Mouse (Mus musculus): ENCODE data around the gene Sapcd2. TPM values are rescaled to one million over a fixed set of nuclear protein-coding genes. Genes with fewer than 3 reads are reported as not detected.

The Sapcd2 gene
- total and polyA plus RNA-seq, 3 experiments: 0.20 TPM; not detected in 2

DNA sequence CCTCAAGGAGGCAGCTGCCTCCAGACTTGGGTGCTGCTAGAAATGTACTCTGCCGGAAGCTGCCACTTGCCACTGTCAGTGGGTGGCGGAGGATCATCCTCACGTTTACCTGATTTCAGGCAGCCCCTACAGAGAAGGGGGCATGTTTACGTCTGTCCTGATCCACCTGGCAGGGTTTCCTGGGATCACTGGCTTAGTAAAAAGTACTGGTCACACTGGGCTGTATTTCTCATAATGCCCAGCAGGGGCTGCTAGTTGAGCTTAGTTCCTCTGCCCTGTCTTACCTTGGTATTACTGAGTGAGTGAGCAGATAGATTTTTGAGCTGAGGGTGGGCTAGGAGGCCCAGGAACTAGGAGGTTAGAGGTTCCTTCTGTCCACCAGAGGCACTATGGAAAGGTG lies 4.5 kb downstream of the Sapcd2 start:
- H3K4me1 ChIP-seq (ENCODE audit: control insufficient read depth, insufficient read depth, low read length): no peaks in the 10 kb centered on the region
- 61% methylated on average over 4 of the region's 4 CpGs for WGBS
- H3K79me2 ChIP-seq (replicated peaks; ENCODE audit: control insufficient read depth, insufficient read depth, low read length): no peaks in the 10 kb centered on the region
- H3K4me3 ChIP-seq: no peak overlapping the region
- peaks cover 1% of the 10 kb centered on the region; the same call in 1 of the 2 replicates for H3K27me3 ChIP-seq (ENCODE audit: control insufficient read depth, insufficient read depth, low read length)
- intact Hi-C loops (cut with DNase I): loop anchor here (1.0 to 5.0 kb wide), 3 partner anchors 36 to 107 kb away; no protein-coding TSS in a partner anchor
- no peak overlapping the region for H3K9ac ChIP-seq (ENCODE audit: low read depth, low read length)
- peak; percentile 63 to 66 for DNase-seq
- H3K36me3 ChIP-seq (ENCODE audit: control insufficient read depth, insufficient read depth, low read length): no peaks in the 10 kb centered on the region
- H3K27ac ChIP-seq: no peak overlapping the region
- 0 out of 2 replicates have a peak, but pooled peaks have one; percentile 11 for TF ChIP-seq EP300 (IDR thresholded peaks at IDR 0.05; ENCODE audit: insufficient read depth, low read depth, low read length)
- no peak for TF ChIP-seq POLR2A (IDR thresholded peaks at IDR 0.05; ENCODE audit: insufficient read depth, low read depth, low read length)
- TF ChIP-seq CTCF (IDR thresholded peaks at IDR 0.05): peak; percentile 90

DNA sequence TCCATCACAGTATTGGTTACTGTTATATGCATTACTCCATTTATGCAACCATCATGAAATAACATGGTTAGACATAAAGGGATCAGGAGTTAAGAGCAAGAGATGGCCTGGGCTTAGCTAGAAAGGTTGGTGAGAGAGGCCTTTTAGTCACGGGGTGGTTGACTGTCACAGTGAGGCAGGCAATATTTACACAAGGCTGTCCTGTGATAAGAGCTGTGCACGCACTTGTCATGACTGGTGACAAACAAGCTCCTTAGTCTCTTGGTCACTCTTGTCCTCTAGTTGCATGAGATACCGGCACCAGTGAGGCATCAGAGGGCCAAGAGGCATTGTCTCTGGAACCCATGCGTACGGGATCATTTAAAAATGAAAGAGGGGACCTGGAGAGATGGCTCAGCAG lies 12.4 kb downstream of the Sapcd2 start:
- H3K4me1 ChIP-seq (ENCODE audit: control insufficient read depth, insufficient read depth, low read length): no peaks in the 10 kb centered on the region
- TF ChIP-seq POLR2A (IDR thresholded peaks at IDR 0.05; ENCODE audit: insufficient read depth, low read depth, low read length) (no peak), CTCF (IDR thresholded peaks at IDR 0.05) (no peak), EP300 (IDR thresholded peaks at IDR 0.05; ENCODE audit: insufficient read depth, low read depth, low read length) (no peak)
- H3K4me3 ChIP-seq: no peak overlapping the region
- 57% methylated on average over 5 of the region's 5 CpGs for WGBS
- DNase-seq: no peak
- no peaks in the 10 kb centered on the region for H3K27me3 ChIP-seq (ENCODE audit: control insufficient read depth, insufficient read depth, low read length)
- no peaks in the 10 kb centered on the region for H3K79me2 ChIP-seq (replicated peaks; ENCODE audit: control insufficient read depth, insufficient read depth, low read length)
- H3K27ac ChIP-seq: no peak overlapping the region
- H3K9ac ChIP-seq (ENCODE audit: low read depth, low read length): no peak overlapping the region
- intact Hi-C loops (cut with DNase I): no loop called here
- no peaks in the 10 kb centered on the region for H3K36me3 ChIP-seq (ENCODE audit: control insufficient read depth, insufficient read depth, low read length)

DNA sequence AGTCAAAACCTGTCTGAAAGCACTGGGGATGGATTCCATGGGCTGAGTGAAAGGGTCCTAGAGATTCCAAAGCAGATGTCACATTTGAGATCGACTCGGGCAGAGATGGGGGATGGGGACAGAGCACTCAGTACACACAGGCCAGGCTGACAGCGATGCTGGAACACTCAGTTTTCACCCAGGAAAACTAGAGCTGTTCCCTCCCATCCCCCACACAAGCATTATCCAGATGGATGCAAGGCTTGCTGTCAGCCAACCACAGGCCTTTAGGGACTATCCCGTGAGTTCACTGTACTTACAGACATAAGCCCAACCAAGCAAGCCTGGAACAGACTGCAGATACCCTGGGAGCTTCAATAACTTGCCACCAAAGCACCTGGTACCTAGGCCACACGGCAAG lies 19.1 kb downstream of the Sapcd2 start:
- TF ChIP-seq EP300 (IDR thresholded peaks at IDR 0.05; ENCODE audit: insufficient read depth, low read depth, low read length): no peak
- no peak for TF ChIP-seq CTCF (IDR thresholded peaks at IDR 0.05)
- no peak for TF ChIP-seq POLR2A (IDR thresholded peaks at IDR 0.05; ENCODE audit: insufficient read depth, low read depth, low read length)
- H3K27me3 ChIP-seq (ENCODE audit: control insufficient read depth, insufficient read depth, low read length): no peaks in the 10 kb centered on the region
- H3K27ac ChIP-seq: no peak overlapping the region
- H3K36me3 ChIP-seq (ENCODE audit: control insufficient read depth, insufficient read depth, low read length): no peaks in the 10 kb centered on the region
- no peak overlapping the region for H3K9ac ChIP-seq (ENCODE audit: low read depth, low read length)
- DNase-seq: no peak
- peaks cover 2% of the 10 kb centered on the region for H3K4me1 ChIP-seq (ENCODE audit: control insufficient read depth, insufficient read depth, low read length)
- intact Hi-C loops (cut with DNase I): no loop called here
- WGBS: 72% methylated on average over 5 of the region's 5 CpGs
- no peaks in the 10 kb centered on the region for H3K79me2 ChIP-seq (replicated peaks; ENCODE audit: control insufficient read depth, insufficient read depth, low read length)
- no peak overlapping the region for H3K4me3 ChIP-seq

GRCm38 (mm10) chr2:25394281-25395221 lies 22.4 kb downstream of the Sapcd2 start:
- Histone ChIP-seq H3K4me1 (ENCODE audit: control insufficient read depth, insufficient read depth, low read length) (peaks cover 8% of the 10 kb centered on the region), H3K27ac (peak overlapping the region; percentile 75), H3K4me3 (no peak overlapping the region), H3K36me3 (ENCODE audit: control insufficient read depth, insufficient read depth, low read length) (no peaks in the 10 kb centered on the region), H3K9ac (ENCODE audit: low read depth, low read length) (no peak overlapping the region), H3K27me3 (ENCODE audit: control insufficient read depth, insufficient read depth, low read length) (no peaks in the 10 kb centered on the region), H3K79me2 (replicated peaks; ENCODE audit: control insufficient read depth, insufficient read depth, low read length) (no peaks in the 10 kb centered on the region)
- 30% methylated on average over 3 of the region's 3 CpGs for WGBS
- intact Hi-C loops (cut with DNase I): no loop called here
- no peak for TF ChIP-seq POLR2A (IDR thresholded peaks at IDR 0.05; ENCODE audit: insufficient read depth, low read depth, low read length)
- no peak for TF ChIP-seq CTCF (IDR thresholded peaks at IDR 0.05)
- no peak for TF ChIP-seq EP300 (IDR thresholded peaks at IDR 0.05; ENCODE audit: insufficient read depth, low read depth, low read length)
- DNase-seq: peak; percentile 69 to 74

DNA sequence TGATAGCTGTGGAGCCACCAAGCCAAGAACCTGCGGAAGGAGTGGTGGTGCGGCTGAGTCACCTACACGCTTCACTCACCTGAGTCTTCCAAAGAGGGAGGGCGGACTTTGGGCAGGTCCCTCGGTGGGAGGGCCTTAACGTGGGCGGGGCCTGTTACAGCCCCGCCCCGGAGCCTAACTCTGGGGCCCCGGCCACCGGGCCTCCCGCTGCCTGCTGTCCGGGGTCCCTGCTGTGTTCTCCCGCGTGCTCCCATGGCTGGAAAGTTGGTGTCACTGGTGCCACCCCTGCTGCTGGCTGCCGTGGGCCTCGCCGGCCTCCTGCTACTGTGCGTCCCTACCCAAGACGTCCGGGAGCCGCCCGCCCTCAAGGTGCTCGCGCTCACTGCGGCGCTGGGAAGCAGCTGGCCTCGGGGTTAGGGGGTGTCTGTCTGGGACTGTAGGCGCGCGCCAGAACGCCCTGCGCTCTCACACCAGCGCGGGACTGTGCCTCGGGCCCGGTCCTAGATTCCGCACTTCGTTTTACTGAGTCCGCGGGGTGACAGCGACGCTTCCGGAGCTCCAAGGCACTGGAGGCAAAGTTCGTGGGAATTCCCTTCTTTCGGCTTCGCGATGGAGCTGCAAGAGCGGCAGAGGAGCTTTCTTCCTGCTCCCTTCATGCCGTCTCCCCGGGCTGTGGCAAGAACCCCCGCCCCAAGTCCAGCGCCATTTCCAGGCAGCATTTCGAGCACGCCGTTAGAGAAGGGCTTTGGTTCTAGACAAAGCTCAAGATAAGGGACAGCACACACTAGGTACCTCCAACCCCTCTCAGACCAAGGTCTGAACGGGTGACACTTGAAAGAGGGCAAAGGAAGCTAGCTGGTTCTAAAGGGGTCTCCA lies 23.8 kb downstream of the Sapcd2 start, which contains the start of gene Entpd2:
Entpd2 (plus strand) TSS at position 154 of the 876 bp plus-strand sequence.
- Histone ChIP-seq H3K27me3 (ENCODE audit: control insufficient read depth, insufficient read depth, low read length) (no peaks in the 10 kb centered on the region), H3K4me1 (ENCODE audit: control insufficient read depth, insufficient read depth, low read length) (peaks cover 8% of the 10 kb centered on the region), H3K9ac (ENCODE audit: low read depth, low read length) (peak within 1 kb of the TSS; percentile 71), H3K27ac (peak within 1 kb of the TSS; percentile 75), H3K4me3 (peak within 1 kb of the TSS; percentile 62), H3K79me2 (replicated peaks; ENCODE audit: control insufficient read depth, insufficient read depth, low read length) (no peaks in the 10 kb centered on the region), H3K36me3 (ENCODE audit: control insufficient read depth, insufficient read depth, low read length) (no peaks in the 10 kb centered on the region)
- intact Hi-C loops (cut with DNase I): no loop called here
- peak; percentile 56 to 69 for DNase-seq
- WGBS: 3% methylated on average over 57 of the region's 57 CpGs
- peak; percentile 44; the same call in 1 of the 2 replicates for TF ChIP-seq POLR2A (IDR thresholded peaks at IDR 0.05; ENCODE audit: insufficient read depth, low read depth, low read length)
- TF ChIP-seq CTCF (IDR thresholded peaks at IDR 0.05): peak; percentile 42
- no peak for TF ChIP-seq EP300 (IDR thresholded peaks at IDR 0.05; ENCODE audit: insufficient read depth, low read depth, low read length)

Measured in heart, adult 2 months (tissue).